ENCODE assay signal across 9 mouse cellular contexts in genomic region chr11:120763121-120763999, GRCm38 (mm10). TPM values are rescaled to one million over a fixed set of nuclear protein-coding genes. Genes with fewer than 3 reads are reported as not detected.
DNase-seq lines count a peak whose midpoint lies in the region; ATAC-seq and TF ChIP-seq lines count a peak whose summit lies in the region.
"Not testable (repeated sequence)": the region's sequence is repeated elsewhere in the genome, so short reads cannot be mapped to it uniquely, and the experiment has no call there.
"Had no signal": no experiment of that assay in that cellular context is flagged by ENCODE, and none has a peak within 500 bp of the region (broad histone marks: within the 10 kb centered on the region; RNA-seq: fewer than 3 reads in every experiment).

No protein-coding gene starts in this region.

- H3K27me3 ChIP-seq in E14TG2a.4 (ENCODE audit: insufficient read depth, low read length), result peaks cover 14% of the 10 kb centered on the region
- peaks cover 20% of the 10 kb centered on the region for H3K27me3 ChIP-seq in embryonic facial prominence, embryonic 12.5 days
- H3K27me3 ChIP-seq in hindbrain, embryonic 10.5 days (ENCODE audit: insufficient read depth, poor library complexity, severe bottlenecking), result peaks cover 29% of the 10 kb centered on the region
- not testable (repeated sequence) for H3K27me3 ChIP-seq in intestine, postnatal 0 days (replicated peaks; ENCODE audit: control insufficient read depth, insufficient read depth, low read length); lung, embryonic 14.5 days (ENCODE audit: insufficient read depth, low read length); stomach, embryonic 14.5 days (ENCODE audit: control insufficient read depth, insufficient read depth, low read length)
- peaks cover 11% of the 10 kb centered on the region for H3K27me3 ChIP-seq in midbrain, embryonic 13.5 days

- H3K9me3 ChIP-seq in E14TG2a.4 (ENCODE audit: low read length), result peaks cover 25% of the 10 kb centered on the region
- H3K9me3 ChIP-seq in embryonic facial prominence, embryonic 12.5 days, result peaks cover 12% of the 10 kb centered on the region
- H3K9me3 ChIP-seq in hindbrain, embryonic 10.5 days, result peaks cover 18% of the 10 kb centered on the region
- H3K9me3 ChIP-seq in intestine, postnatal 0 days (ENCODE audit: control insufficient read depth); lung, embryonic 14.5 days (ENCODE audit: low read depth, low read length); midbrain, embryonic 13.5 days; stomach, embryonic 14.5 days (ENCODE audit: control insufficient read depth, low read depth, low read length): not testable (repeated sequence)

- WGBS in embryonic facial prominence, embryonic 12.5 days, result 5% methylated on average over 2 of the region's 23 CpGs
- 16% methylated on average over 11 of the region's 23 CpGs for WGBS in hindbrain, embryonic 10.5 days
- WGBS in intestine, postnatal 0 days, result 17% methylated on average over 3 of the region's 23 CpGs
- 10% methylated on average over 6 of the region's 23 CpGs for WGBS in lung, embryonic 14.5 days
- 6% methylated on average over 9 of the region's 23 CpGs for WGBS in midbrain, embryonic 13.5 days
- WGBS in stomach, embryonic 14.5 days, result 9% methylated on average over 5 of the region's 23 CpGs

- TF ChIP-seq CTCF in E14TG2a.4 (conservative IDR thresholded peaks at IDR 0.05; ENCODE audit: low read length); gastrocnemius, adult 2 months (IDR thresholded peaks at IDR 0.05); intestine, postnatal 0 days (IDR thresholded peaks at IDR 0.05; ENCODE audit: low read depth); lung, embryonic 14.5 days (IDR thresholded peaks at IDR 0.05; ENCODE audit: low read depth): not testable (repeated sequence)

- not testable (repeated sequence) for DNase-seq in gastrocnemius, adult 2 months; hindbrain, embryonic 10.5 days (ENCODE audit: low spot score); lung, embryonic 14.5 days

- peak overlapping the region; percentile 61 for H3K4me3 ChIP-seq in E14TG2a.4 (replicated peaks; ENCODE audit: low read length)
- H3K4me3 ChIP-seq in embryonic facial prominence, embryonic 12.5 days; intestine, postnatal 0 days (ENCODE audit: low read depth, low read length); lung, embryonic 14.5 days (ENCODE audit: low read depth, low read length); midbrain, embryonic 13.5 days (replicated peaks); stomach, embryonic 14.5 days (ENCODE audit: low read depth, low read length): not testable (repeated sequence)
- H3K4me3 ChIP-seq in gastrocnemius, adult 2 months, result peak overlapping the region; percentile 47
- H3K4me3 ChIP-seq in hindbrain, embryonic 10.5 days, result peak overlapping the region; percentile 30; the same call in 1 of the 2 replicates

- peak overlapping the region; percentile 13; the same call in 1 of the 2 replicates for H3K4me2 ChIP-seq in embryonic facial prominence, embryonic 12.5 days (replicated peaks)
- H3K4me2 ChIP-seq in intestine, postnatal 0 days (replicated peaks; ENCODE audit: low read depth), result peak overlapping the region; percentile 49
- H3K4me2 ChIP-seq in lung, embryonic 14.5 days, result peak overlapping the region; percentile 39
- H3K4me2 ChIP-seq in midbrain, embryonic 13.5 days (replicated peaks), result 0 out of 2 replicates have a peak overlapping the region, but pooled peaks have one; percentile 23
- not testable (repeated sequence) for H3K4me2 ChIP-seq in stomach, embryonic 14.5 days (replicated peaks; ENCODE audit: low read depth, low read length)

- H3K4me1 ChIP-seq in E14TG2a.4 (replicated peaks; ENCODE audit: low read depth, low read length), result peaks cover 46% of the 10 kb centered on the region
- H3K4me1 ChIP-seq in embryonic facial prominence, embryonic 12.5 days; hindbrain, embryonic 10.5 days (replicated peaks); intestine, postnatal 0 days (replicated peaks; ENCODE audit: control insufficient read depth, insufficient read depth, low read length); lung, embryonic 14.5 days (ENCODE audit: insufficient read depth); midbrain, embryonic 13.5 days (replicated peaks); stomach, embryonic 14.5 days (ENCODE audit: control insufficient read depth, insufficient read depth, low read length): not testable (repeated sequence)

- not testable (repeated sequence) for H3K27ac ChIP-seq in embryonic facial prominence, embryonic 12.5 days; gastrocnemius, adult 2 months; hindbrain, embryonic 10.5 days; lung, embryonic 14.5 days (ENCODE audit: low read depth); midbrain, embryonic 13.5 days; stomach, embryonic 14.5 days (ENCODE audit: low read length)
- H3K27ac ChIP-seq in intestine, postnatal 0 days (ENCODE audit: low read depth, low read length), result peak overlapping the region; percentile 92

- not testable (repeated sequence) for H3K36me3 ChIP-seq in E14TG2a.4 (ENCODE audit: insufficient read depth, low read length); embryonic facial prominence, embryonic 12.5 days; hindbrain, embryonic 10.5 days; intestine, postnatal 0 days (ENCODE audit: control insufficient read depth, insufficient read depth); lung, embryonic 14.5 days (ENCODE audit: insufficient read depth); midbrain, embryonic 13.5 days; stomach, embryonic 14.5 days (ENCODE audit: control insufficient read depth, insufficient read depth, low read length)

- intact Hi-C loops in gastrocnemius, adult 2 months (cut with DNase I), result not testable (repeated sequence)

- H3K9ac ChIP-seq in embryonic facial prominence, embryonic 12.5 days; intestine, postnatal 0 days (ENCODE audit: low read depth, low read length); lung, embryonic 14.5 days; midbrain, embryonic 13.5 days (replicated peaks); stomach, embryonic 14.5 days (replicated peaks; ENCODE audit: low read depth, low read length): not testable (repeated sequence)

- ATAC-seq in embryonic facial prominence, embryonic 12.5 days (ENCODE audit: insufficient number of reproducible peaks, insufficient read depth, low FRiP score, low TSS enrichment), result peak; percentile 62; the same call in 1 of the 2 replicates
- peak; percentile 37 for ATAC-seq in intestine, postnatal 0 days
- ATAC-seq in lung, embryonic 14.5 days (ENCODE audit: insufficient read depth), result peak; percentile 35; the same call in 1 of the 2 replicates
- peak; percentile 63 for ATAC-seq in midbrain, embryonic 13.5 days
- ATAC-seq in stomach, embryonic 14.5 days (ENCODE audit: insufficient number of reproducible peaks, insufficient read depth, low FRiP score, low read depth), result peak; percentile 46; the same call in 1 of the 2 replicates

RNA-seq across cellular contexts. Expression of gene Hmga1b, which starts 0.8 kb away (rescaled TPM):
- polyA plus RNA-seq in embryonic facial prominence, embryonic 12.5 days (2016; fragmentation: Nextera tagmentation; extraction: Ambion mirVana), result 4.2 and 5.8 TPM in 2 replicates
- 10 to 100 TPM; 15.7 to 22.2 TPM for total RNA-seq in gastrocnemius, adult 2 months (2021)
- 8.9 and 12.2 TPM in 2 replicates for polyA plus RNA-seq in hindbrain, embryonic 10.5 days (2016; fragmentation: Nextera tagmentation; extraction: Ambion mirVana)
- 10.8 and 12.2 TPM in 2 replicates for polyA plus RNA-seq in intestine, postnatal 0 days (2015; fragmentation: Nextera tagmentation; extraction: Ambion mirVana)
- polyA plus RNA-seq in lung, embryonic 14.5 days (2014; fragmentation: Nextera tagmentation; extraction: Ambion mirVana), result 5.3 and 7.3 TPM in 2 replicates
- polyA plus RNA-seq in midbrain, embryonic 13.5 days (2015; fragmentation: Nextera tagmentation; extraction: Ambion mirVana), result 2.7 and 3.1 TPM in 2 replicates
- 3.6 and 5.4 TPM in 2 replicates for polyA plus RNA-seq in stomach, embryonic 14.5 days (2014; fragmentation: Nextera tagmentation; extraction: Ambion mirVana)

RNA-seq across cellular contexts. Expression of gene Rfng, which starts 20.6 kb away (rescaled TPM):
- polyA plus RNA-seq in embryonic facial prominence, embryonic 12.5 days (2016; fragmentation: Nextera tagmentation; extraction: Ambion mirVana), result 47.0 and 47.2 TPM in 2 replicates
- 10 to 100 TPM; 11.7 to 14.1 TPM for total RNA-seq in gastrocnemius, adult 2 months (2021)
- 46.4 and 63.7 TPM in 2 replicates for polyA plus RNA-seq in hindbrain, embryonic 10.5 days (2016; fragmentation: Nextera tagmentation; extraction: Ambion mirVana)
- polyA plus RNA-seq in intestine, postnatal 0 days (2015; fragmentation: Nextera tagmentation; extraction: Ambion mirVana), result 22.8 and 23.7 TPM in 2 replicates
- polyA plus RNA-seq in lung, embryonic 14.5 days (2014; fragmentation: Nextera tagmentation; extraction: Ambion mirVana), result 33.0 and 34.0 TPM in 2 replicates
- polyA plus RNA-seq in midbrain, embryonic 13.5 days (2015; fragmentation: Nextera tagmentation; extraction: Ambion mirVana), result 84.6 TPM in 2 replicates
- polyA plus RNA-seq in stomach, embryonic 14.5 days (2014; fragmentation: Nextera tagmentation; extraction: Ambion mirVana), result 27.8 and 29.5 TPM in 2 replicates

RNA-seq across cellular contexts. Expression of gene Gps1, which starts 20.7 kb away (rescaled TPM):
- 243 and 245 TPM in 2 replicates for polyA plus RNA-seq in embryonic facial prominence, embryonic 12.5 days (2016; fragmentation: Nextera tagmentation; extraction: Ambion mirVana)
- 10 to 100 TPM; 57.9 to 65.2 TPM for total RNA-seq in gastrocnemius, adult 2 months (2021)
- polyA plus RNA-seq in hindbrain, embryonic 10.5 days (2016; fragmentation: Nextera tagmentation; extraction: Ambion mirVana), result 276 and 285 TPM in 2 replicates
- 70.9 and 74.8 TPM in 2 replicates for polyA plus RNA-seq in intestine, postnatal 0 days (2015; fragmentation: Nextera tagmentation; extraction: Ambion mirVana)
- polyA plus RNA-seq in lung, embryonic 14.5 days (2014; fragmentation: Nextera tagmentation; extraction: Ambion mirVana), result 240 and 257 TPM in 2 replicates
- polyA plus RNA-seq in midbrain, embryonic 13.5 days (2015; fragmentation: Nextera tagmentation; extraction: Ambion mirVana), result 268 and 273 TPM in 2 replicates
- polyA plus RNA-seq in stomach, embryonic 14.5 days (2014; fragmentation: Nextera tagmentation; extraction: Ambion mirVana), result 218 and 224 TPM in 2 replicates

RNA-seq across cellular contexts. Expression of gene Cbr2, which starts 31.4 kb away (rescaled TPM):
- 5.9 and 6.1 TPM in 2 replicates for polyA plus RNA-seq in embryonic facial prominence, embryonic 12.5 days (2016; fragmentation: Nextera tagmentation; extraction: Ambion mirVana)
- total RNA-seq in gastrocnemius, adult 2 months (2021), result 10 to 100 TPM in 1 of 2 experiments, 1 to 10 TPM in 1; 9.1 to 15.4 TPM
- 1.6 and 2.1 TPM in 2 replicates for polyA plus RNA-seq in hindbrain, embryonic 10.5 days (2016; fragmentation: Nextera tagmentation; extraction: Ambion mirVana)
- 1.2 and 1.6 TPM in 2 replicates for polyA plus RNA-seq in intestine, postnatal 0 days (2015; fragmentation: Nextera tagmentation; extraction: Ambion mirVana)
- 14.7 and 19.6 TPM in 2 replicates for polyA plus RNA-seq in lung, embryonic 14.5 days (2014; fragmentation: Nextera tagmentation; extraction: Ambion mirVana)
- polyA plus RNA-seq in midbrain, embryonic 13.5 days (2015; fragmentation: Nextera tagmentation; extraction: Ambion mirVana), result 0.32 and 0.38 TPM in 2 replicates
- 36.9 and 46.6 TPM in 2 replicates for polyA plus RNA-seq in stomach, embryonic 14.5 days (2014; fragmentation: Nextera tagmentation; extraction: Ambion mirVana)
- polyA plus RNA-seq: inflammation-experienced regulatory T-cells, adult 6 months had no signal

RNA-seq across cellular contexts. Expression of gene Dus1l, which starts 32.8 kb away (rescaled TPM):
- 66.1 and 70.5 TPM in 2 replicates for polyA plus RNA-seq in embryonic facial prominence, embryonic 12.5 days (2016; fragmentation: Nextera tagmentation; extraction: Ambion mirVana)
- total RNA-seq in gastrocnemius, adult 2 months (2021), result 10 to 100 TPM; 31.2 to 31.5 TPM
- 95.4 and 97.1 TPM in 2 replicates for polyA plus RNA-seq in hindbrain, embryonic 10.5 days (2016; fragmentation: Nextera tagmentation; extraction: Ambion mirVana)
- polyA plus RNA-seq in intestine, postnatal 0 days (2015; fragmentation: Nextera tagmentation; extraction: Ambion mirVana), result 45.5 and 48.5 TPM in 2 replicates
- 77.2 and 87.4 TPM in 2 replicates for polyA plus RNA-seq in lung, embryonic 14.5 days (2014; fragmentation: Nextera tagmentation; extraction: Ambion mirVana)
- polyA plus RNA-seq in midbrain, embryonic 13.5 days (2015; fragmentation: Nextera tagmentation; extraction: Ambion mirVana), result 51.4 and 55.7 TPM in 2 replicates
- 59.7 and 66.9 TPM in 2 replicates for polyA plus RNA-seq in stomach, embryonic 14.5 days (2014; fragmentation: Nextera tagmentation; extraction: Ambion mirVana)
